Mouse (Mus musculus) urinary bladder, adult 18-20 months (tissue): Measurements from ENCODE around the gene Efna5.

ENCODE experiments used
- DNase-seq, 2 experiments: peaks; one replicate each; pipeline ENCODE4 v3.0.0; 2022; ENCODE audit warnings: low spot score in 2 of 2, mixed read lengths in 2 of 2

Gene Efna5

DNA sequence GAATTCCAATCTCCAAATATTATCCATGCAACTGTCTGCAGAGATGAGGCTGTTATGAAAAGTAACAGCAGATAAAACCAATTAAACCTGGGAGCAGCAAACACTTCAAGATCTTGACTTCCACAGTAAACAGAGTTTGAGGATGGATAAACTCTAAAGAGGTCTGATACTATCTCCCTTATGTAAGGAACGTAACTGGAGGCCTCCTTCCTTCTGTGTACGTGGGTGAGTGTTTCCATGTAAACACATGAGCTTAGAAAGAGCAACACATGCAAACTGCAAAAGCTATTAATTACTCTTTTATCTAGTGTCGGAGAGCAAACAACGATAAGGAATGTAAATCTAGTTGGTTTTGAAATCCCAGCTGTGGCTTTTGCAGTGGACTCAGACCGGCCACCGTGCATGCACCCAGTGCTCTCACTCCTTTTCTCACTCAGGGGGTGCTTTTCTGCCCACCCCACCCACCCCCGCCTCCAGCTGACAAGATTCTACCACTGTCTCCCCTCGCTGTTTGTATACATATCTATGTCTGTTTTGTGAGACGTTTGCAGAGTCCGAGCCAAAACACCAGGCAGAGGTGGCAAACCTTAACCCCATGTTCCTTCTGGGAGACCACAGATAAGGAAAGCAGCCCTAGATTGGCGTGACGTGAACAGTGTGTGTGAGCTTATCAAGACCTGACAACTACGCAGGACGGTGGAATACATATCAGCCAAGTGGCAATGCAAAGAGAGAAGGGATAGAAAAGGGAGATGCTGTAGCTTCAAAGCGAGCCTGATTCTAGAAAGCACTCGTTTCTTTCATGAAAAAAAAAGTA is 132.1 kb downstream of the Efna5 start:
- DNase-seq: no peak

DNA sequence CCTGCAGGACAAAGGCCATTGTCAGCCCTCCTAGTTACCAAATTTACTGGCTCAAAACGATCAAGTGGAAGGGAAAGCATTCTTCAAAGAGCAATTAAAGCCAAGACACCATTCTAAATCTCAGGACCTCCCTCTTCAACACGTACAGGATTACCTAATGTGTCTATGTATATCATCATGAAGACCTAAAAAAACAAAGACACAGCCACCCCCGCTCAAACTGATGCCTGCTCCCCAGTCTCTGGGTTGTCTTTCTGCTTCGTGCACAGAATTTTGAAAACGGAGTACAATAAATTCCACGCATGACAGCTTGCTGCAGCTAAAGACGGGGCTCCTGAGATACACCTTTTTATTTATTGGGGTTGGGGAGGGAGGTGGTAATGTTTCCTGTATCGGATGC is 133.7 kb downstream of the Efna5 start:
- no peak for DNase-seq

DNA sequence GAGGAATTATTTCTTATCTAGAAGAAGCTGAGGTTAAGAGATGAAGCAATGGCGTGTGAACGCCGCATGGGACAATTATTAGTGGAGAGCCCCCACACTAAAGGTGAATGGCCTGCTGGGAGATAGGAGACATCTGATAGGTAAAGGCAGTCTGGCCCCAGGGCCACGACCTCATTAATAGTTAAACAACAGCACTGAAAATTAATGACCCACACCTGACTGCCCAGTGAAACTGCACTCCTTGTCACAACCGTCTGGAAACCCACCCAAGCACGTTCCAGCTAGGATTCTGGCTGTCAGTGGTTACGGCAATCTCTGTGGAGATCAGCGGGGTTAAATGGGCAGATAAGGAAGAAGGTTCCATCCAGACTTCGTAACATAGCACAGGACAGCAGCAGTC is 134.3 kb downstream of the Efna5 start:
- no peak for DNase-seq

DNA sequence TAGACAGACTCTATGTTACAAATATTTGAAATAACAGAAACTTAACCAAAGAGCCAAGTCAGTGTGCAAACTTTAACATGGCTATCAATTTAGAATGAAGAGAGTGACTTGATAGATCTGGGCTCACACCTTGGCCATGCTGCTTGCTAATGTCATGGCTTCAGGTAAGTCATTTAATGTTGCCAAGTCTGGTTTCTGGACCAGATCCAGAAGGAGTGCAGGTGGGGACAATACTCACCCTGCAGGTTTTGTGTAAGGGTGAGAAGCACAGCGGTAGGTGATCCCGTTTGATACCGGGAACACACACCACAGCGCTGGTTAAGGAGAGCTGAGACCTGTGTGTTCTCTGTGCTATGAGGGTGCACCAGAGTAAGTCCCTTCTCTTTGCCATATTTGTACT is 135.8 kb downstream of the Efna5 start:
- DNase-seq: no peak

DNA sequence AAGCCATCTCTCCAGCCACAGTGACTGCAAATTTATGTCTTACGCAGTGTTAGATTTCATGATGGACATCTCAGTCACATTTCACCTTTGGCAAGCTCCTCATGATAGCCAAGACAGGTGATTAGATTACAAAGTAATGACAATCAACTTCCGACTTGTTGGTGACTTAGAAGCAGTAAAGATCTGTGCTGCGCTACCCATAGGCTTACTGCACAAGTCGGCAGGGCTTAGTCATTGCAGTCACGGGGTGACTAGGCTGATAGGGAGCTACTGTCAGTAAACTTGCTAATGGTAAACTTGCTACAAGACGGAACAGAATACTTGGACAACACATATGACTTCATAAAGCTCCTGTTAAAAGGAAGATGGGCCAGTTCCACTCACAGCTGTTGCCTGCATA is 136.9 kb downstream of the Efna5 start:
- no peak for DNase-seq

DNA sequence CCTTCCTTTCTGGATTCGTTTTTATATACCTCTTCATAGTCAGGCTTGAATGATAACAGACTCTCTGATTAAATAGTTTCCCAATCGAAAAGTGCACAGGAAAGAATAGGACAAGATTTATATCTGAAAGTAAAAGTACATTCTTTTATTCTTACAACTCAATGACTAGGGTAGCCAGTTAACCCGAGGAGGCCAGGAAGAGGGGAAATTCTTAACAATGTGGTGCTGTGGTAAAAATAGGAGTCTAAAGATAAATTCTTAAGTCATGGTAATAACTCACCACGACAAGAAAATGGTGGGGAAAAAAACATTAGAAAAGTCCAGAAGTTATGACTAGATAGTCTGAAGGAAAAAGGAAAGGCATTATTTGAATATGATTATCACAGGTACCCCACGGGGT is 139.4 kb downstream of the Efna5 start:
- no peak for DNase-seq

DNA sequence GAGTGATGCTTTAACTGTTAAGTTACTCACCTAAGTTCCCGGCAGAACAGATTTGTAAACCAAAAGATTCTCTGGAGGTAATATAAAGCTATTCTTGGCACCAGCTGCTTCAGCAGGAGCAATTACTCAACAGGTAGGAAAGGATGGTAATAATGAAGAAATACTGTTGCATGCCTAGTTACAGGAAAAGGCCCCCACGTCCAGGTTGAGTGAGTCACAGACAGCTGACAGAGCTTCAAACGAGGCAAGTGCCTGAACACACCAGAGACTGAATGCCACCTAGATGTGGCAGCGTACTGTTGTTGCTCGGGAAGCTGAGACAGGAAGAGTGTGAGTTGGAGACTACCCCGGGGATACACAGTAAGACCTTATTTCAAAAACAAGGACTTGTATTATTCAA is 140.1 kb downstream of the Efna5 start:
- DNase-seq: no peak

DNA sequence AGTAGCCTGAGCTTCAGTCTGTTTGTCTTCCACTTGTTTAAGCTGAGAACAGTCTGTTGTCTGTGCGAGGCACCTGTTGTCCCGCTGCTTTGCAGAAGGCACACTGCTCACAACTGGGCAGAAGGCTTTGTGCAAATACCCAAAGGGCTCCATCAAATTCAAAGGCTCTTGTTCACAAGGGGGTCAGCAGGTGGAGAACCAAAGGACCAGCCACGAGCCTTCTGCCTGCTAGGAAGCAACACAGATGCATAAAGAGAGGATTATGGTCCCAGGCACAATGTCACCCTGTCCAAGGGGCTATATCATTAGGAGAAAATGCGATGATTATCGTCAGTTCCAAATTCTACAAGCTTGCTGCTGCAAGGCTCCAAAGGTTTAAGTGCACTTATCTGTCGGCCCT is 141.1 kb downstream of the Efna5 start:
- no peak for DNase-seq

DNA sequence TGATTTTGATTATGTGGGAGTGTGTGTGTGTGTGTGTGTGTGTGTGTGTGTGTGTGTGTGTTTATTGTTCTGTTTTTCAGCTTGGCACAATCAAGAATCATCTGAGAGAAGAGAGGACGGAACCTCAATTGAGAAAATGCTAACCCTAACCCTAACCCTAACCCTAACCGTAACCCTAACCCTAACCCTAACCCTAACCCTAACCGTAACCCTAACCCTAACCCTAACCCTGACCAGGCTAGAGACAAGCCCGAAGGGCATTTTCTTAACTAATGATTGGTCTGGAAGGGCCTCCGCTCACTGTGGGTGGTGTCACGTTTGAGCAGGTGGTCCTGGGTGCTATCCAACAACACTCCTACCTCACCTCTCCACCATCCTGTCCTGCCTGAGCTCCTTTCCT is 143.7 kb downstream of the Efna5 start:
- no peak for DNase-seq

DNA sequence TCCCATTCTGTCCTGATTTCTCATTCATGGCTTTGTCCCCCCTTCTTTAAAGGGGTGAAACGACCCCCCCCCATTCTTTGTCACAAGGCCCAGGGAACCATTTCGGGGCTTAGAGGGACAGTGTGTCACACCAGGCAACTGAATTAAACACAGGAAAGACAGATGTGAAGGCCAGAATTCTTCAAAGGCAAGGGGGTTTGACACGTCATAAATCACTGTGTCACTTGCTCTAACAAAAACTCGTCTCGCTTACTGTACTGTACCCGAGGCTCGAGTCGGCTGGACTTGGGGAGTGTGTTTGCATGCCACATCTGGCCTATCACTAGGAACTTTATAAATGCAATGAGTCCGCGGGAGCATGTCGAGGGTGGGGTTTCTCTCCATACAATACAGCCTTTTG is 145.2 kb downstream of the Efna5 start:
- no peak for DNase-seq

DNA sequence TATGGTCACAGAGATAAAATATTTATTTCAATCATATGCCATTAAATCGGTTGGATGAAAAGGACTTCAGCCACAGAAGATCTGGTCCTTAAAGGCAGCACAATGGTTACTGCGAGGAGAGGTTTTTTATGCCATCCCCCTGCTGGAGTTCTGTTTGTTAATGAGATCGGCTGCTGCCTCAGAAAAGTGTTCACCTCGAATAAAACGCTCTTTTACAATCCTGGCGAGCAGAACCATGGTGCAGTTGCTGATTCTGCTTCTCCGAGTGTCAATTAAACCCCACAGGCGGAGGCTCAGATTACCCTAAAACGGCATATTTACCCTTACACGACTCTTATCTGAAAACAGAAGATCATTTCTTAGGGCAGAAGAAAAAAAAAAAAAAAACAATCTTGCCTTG is 146.2 kb downstream of the Efna5 start:
- DNase-seq: no peak

DNA sequence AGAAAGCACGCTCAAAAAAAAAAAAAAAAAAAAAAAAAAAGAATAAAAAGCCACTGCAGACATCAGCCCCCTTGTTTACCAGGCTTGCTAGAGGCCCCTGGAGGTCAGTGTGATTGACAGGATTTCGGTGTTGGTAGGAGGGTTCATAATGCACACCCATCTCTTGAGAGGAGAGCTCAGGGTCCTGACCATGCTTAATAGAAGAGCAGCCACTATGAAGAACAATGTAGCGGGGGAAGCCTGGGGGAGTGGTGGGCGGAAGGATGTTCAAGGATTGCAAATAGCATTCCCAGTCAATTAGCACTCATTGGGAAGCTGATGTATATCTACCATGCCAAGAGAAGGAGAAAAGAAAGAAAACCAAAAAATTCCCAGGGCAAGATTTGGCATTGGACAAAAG is 147.1 kb downstream of the Efna5 start:
- DNase-seq: no peak

DNA sequence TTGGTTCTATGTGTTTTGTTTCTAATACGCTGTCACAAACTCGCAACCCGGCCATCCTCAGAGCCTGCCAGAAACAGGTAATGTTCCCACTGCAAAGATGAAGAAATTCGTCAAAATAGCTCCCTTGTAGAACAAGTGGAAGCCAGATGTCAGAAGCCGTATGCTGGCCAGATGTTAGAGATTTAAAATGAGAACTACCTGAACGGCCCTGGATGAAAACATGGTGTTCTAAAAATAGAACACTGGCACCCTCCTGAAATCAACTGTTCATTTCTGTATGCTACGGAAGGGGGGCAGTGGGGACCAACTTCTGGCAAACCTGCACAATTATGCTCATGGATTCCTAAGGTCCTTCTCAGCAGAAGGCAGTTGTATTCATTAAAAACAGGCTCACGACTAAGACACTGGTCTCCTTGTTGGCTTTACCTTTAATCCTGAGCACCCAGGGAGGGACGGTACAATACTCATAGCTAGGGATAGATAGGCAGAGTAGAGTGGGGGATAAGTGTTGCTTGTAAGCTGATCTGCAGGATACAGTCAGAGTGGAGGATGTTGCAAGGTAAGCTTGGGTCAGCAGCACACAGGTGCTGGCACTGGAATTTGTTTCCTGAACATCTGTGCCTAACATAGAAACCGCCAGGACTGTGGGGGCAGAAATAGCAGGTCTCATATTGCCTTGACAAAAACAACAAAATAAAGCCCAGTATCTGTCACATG is 151.2 kb downstream of the Efna5 start:
- DNase-seq: no peak

DNA sequence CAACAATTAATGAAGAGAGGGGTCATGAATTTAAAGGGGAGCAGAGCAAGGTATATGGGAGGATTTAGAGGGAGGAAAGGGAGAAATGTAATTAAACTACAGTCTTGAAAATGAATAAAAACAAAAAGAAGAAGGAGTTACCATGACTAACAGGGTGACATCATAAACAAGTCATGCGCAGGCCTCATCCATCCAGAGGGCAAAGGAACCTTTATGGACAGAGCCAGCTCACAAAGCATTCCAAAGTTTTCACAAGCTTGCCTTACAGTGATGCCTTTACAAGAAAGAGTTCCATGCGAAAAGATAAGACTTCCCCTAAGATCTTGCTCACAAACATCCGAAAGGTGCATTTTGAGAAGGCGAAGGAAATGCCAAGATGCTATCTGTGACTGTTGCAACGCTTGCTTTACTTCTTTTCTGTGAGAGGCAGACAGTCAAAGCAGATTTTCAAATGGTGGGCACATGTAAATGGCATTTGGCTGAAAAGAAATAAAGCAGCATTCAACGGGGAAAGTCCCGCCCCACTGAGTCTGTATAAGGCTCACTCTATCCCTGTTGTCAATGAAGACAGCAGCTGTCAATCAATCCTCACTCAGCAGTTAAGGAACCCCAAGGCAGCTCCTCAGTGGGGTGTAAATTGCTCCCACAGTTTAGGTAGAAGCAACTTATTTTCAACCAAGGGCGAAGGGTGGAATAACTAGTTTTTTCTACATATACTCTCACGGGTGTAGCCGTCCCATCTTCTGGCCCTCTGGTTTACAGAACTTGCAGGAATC is 152.8 kb downstream of the Efna5 start:
- DNase-seq: no peak

DNA sequence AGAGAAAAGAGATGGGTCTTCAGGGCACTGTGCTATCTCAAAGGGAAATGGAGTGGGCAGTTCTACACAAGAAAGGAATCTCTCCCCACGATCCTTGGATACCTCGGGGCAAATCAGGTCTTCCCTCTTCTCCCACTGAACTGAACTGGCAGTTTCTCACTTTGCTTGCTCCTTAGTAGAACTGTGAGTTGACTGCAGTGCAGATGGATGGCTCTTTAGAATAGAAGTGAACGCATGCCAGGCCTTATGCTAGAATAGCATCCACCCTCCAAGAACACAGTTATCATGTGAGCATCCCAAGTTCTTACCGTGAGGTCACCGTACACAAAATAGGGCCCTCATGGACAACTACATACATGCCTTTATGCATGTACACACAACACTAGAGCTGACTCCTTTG is 155.0 kb downstream of the Efna5 start:
- no peak for DNase-seq

DNA sequence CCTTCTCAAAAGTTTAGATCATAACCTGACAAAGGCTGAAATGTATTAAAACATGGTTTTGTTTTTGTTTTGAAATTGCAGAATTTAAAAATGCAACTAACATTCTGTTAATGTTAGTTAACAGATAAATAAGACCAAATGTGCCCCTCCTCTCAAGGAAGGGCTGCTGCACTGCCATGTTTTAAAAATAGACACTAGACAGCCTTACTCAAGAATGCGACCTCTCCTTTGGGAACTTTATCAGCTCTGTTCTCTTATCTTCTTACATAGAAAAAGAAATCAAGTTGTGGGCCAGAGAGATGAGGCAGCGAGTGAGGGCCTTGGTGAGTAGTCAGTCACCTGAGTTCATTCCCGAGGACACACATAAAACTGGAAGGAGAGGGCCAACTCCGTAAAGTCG is 158.2 kb downstream of the Efna5 start:
- no peak for DNase-seq

DNA sequence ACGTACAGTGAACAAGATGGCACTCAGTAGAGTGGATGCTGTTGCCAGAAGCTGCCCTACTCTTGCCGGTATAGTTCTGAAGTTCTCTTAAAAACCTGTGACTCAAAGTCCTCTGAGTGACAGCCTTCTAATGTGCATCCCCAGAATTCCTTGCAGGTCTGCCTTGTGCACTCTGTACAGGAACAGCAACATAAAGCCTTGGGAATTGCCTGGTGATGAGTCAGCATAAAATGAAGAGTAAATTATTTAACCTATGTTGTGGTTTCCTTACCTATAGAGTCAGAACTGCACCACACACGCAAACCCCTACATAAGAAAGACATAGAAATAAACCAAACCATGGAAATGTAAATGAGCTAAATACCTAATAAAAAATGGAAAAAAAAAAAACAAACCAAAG is 159.5 kb downstream of the Efna5 start:
- DNase-seq: no peak

DNA sequence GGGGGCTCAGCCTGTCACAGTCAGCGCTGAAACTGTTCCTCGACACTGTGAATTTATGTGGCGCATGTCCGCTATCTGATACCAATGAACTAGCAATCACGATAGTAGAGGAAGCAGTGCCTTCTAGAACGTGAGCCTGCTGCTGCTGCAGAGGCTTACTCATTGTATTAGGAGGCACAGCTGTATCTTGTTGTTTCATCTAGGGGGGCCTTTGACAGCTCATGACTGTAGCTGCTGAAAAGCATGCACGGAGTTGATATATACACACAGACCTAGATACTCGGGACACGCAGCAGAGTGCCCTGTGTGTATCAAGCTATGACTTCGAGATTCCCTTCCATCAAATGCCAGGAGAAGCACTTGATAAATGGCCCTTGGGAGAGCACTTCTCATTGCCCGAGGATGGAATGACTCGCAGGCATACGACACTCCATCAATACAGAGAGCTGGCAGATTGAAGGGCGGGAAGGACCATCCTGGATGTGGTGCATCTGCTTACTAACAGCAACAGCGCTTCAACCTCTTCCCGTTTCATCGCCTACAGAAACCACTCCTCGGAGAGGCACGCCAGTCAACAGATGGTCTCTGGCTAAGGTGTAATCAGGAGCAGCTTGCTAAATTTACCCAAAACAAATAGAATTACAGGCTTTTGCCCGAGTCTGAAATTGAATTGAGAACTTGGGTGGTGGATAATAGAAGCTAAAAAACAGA is 160.2 kb downstream of the Efna5 start:
- DNase-seq: no peak

DNA sequence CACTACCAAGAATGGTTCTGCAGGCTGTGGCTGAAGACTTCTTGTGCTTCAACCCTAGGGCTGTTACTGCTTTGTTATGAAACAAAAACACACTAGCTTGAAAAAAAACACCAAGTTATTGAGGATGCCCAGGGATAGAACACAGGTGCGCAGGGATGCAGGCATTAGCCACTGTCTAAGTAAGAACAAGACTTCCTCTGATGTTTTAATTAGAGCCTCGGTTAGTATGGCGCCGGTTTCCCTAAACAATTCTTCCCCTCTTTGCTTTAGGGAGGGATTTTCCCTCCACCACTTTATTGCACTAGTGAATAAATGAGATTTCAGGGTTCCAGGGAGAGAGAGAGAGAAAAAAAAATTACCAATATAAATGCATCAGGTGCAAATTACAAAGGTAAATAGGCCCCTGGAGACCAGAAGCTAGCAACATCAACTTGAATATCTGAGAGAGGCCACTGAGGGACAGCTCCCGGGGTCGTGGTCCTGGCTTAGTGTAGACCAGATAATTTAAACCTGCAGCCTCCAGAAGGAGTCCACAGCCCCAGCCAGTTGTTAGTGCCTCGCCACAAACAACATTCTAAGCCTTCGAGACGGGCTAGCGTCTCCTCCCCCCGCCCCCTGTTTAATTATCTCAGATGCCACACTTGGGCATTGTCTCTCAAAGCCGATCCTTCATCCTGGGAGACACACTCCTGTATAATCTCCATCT is 163.5 kb downstream of the Efna5 start:
- no peak for DNase-seq

DNA sequence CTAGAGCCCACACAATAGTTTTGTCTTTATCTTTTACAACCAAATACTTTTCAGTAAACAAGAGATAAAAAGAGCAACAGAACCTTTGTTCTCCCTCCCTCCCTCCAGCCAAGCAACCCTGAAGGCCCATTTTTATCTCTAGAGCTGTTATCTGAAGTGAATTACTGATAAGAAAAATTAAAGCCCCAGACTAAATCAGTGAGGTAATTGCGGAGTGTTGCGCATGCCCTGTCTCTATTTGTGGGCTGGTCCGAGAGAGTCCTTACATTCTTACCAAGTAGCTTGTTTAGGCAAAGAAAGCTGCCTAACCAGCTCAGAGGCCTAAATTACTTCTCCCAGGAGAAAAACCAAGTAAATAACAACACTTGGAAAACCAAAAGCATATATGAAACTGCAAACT is 167.7 kb downstream of the Efna5 start:
- peak in 1 of 2 experiments; percentile 21 for DNase-seq

DNA sequence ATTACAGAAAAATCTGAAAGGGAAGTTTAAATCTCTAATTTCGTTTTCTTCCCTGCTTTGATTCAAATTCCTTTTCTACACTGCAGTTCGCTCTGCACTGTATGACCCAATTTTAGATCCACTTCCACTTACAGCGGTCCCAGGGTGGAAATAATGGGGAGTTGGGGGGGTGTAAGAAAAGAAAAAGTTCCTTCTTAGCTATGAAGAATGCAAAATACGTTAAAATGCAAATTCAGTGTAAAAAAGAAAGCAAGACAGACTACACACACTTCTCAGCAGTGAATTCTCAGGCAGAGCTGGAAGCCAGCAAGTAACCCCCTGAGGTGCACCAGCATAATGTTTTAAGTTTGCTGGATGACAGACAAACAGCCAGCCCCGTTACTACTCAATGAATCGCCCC is 174.7 kb downstream of the Efna5 start:
- no peak for DNase-seq
